Mouse (Mus musculus): ENCODE measurements at regions not wholly inside any gene's neighbourhood (a gene's known extent, or its start where the extent isn't known, plus 50 kb on each side); places are given as distances from the start of the nearest gene placed in this dataset.

DNA sequence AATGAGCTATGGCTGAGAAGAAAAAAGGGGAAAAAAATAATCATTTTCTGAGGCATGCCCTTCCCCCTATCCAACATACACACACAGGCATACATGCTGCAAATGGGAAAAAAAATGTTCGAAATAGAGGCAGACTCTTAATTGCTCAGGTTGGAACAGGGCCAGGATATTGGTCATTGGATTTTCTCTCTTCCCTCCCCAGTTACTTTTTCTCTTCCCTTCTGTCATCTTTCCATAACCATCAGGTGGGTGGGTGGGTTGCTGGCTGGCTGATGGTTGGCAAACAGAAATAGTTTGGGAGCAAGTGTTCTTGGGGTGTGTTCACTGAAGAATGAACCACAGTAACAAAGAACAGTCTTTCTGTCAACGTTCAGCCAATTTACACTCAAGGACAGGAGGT, 149.3 kb upstream of the Lcorl start:
- no peak for TF ChIP-seq CTCF (IDR thresholded peaks at IDR 0.05; ENCODE audit: low read depth, low read length)
- TF ChIP-seq POLR2A (IDR thresholded peaks at IDR 0.05; ENCODE audit: extremely low read depth, insufficient read depth, low read length): no peak
